Comparison of ENCODE assay signal across 10 mouse cellular contexts in genomic region chr19:4999445-5000140, GRCm38 (mm10). TPM values are rescaled to one million over a fixed set of nuclear protein-coding genes. Genes with fewer than 3 reads are reported as not detected.
DNase-seq lines count a peak whose midpoint lies in the region; ATAC-seq and TF ChIP-seq lines count a peak whose summit lies in the region.
"Had no signal": no experiment of that assay in that cellular context is flagged by ENCODE, and none has a peak within 500 bp of the region (broad histone marks: within the 10 kb centered on the region; RNA-seq: fewer than 3 reads in every experiment).

No protein-coding gene starts in this region.

- no peak for ATAC-seq in hindbrain, embryonic 13.5 days (ENCODE audit: low FRiP score)
- ATAC-seq in hindbrain, embryonic 11.5 days (ENCODE audit: low FRiP score) = no peak

- H3K27ac ChIP-seq in hindbrain, embryonic 13.5 days = no peak overlapping the region
- no peak overlapping the region for H3K27ac ChIP-seq in hindbrain, embryonic 11.5 days (ENCODE audit: low read depth, low read length)
- peak overlapping the region; percentile 63 for H3K27ac ChIP-seq in left cerebral cortex, adult 2 months

- H3K9me3 ChIP-seq in hindbrain, embryonic 13.5 days = no peaks in the 10 kb centered on the region
- H3K9me3 ChIP-seq in hindbrain, embryonic 11.5 days (ENCODE audit: control insufficient read depth, low read length) = no peaks in the 10 kb centered on the region

- intact Hi-C loops in left cerebral cortex, adult 2 months (cut with DNase I) = no loop called here

- H3K27me3 ChIP-seq in hindbrain, embryonic 13.5 days = peaks cover 43% of the 10 kb centered on the region
- H3K27me3 ChIP-seq in hindbrain, embryonic 11.5 days (ENCODE audit: control insufficient read depth, insufficient read depth, low read length) = peaks cover 2% of the 10 kb centered on the region; the same call in 1 of the 2 replicates

- 0 out of 2 replicates have a peak overlapping the region, but pooled peaks have one; percentile 5 for H3K4me2 ChIP-seq in hindbrain, embryonic 13.5 days
- H3K4me2 ChIP-seq in hindbrain, embryonic 11.5 days (replicated peaks; ENCODE audit: low read depth, low read length) = no peak overlapping the region

- TF ChIP-seq CTCF in left cerebral cortex, adult 2 months (IDR thresholded peaks at IDR 0.05) = no peak

- no peak overlapping the region for H3K4me3 ChIP-seq in hindbrain, embryonic 13.5 days
- H3K4me3 ChIP-seq in hindbrain, embryonic 11.5 days (ENCODE audit: low read depth, low read length) = no peak overlapping the region
- no peak overlapping the region for H3K4me3 ChIP-seq in left cerebral cortex, adult 2 months

- no peak for DNase-seq in hindbrain, embryonic 11.5 days (ENCODE audit: low spot score)
- peak; percentile 63 for DNase-seq in right cerebral cortex, postnatal 25 days
- no peak for DNase-seq in right cerebral cortex, postnatal 4 days
- peak in 1 of 2 experiments; percentile 60 for DNase-seq in left cerebral cortex, adult 2 months (ENCODE audit: extremely low spot score in 1 of 2, low spot score in 2 of 2)
- DNase-seq in kidney, adult 8-10 months = no peak
- DNase-seq in embryo, embryonic 10.5 days (ENCODE audit: low spot score) = no peak
- DNase-seq: adrenal gland, adult 2 months had no signal

- H3K4me1 ChIP-seq in hindbrain, embryonic 13.5 days (replicated peaks) = peaks cover 51% of the 10 kb centered on the region
- 0 out of 2 replicates have a peak, but pooled peaks cover 3% of the 10 kb centered on the region for H3K4me1 ChIP-seq in hindbrain, embryonic 11.5 days (replicated peaks; ENCODE audit: control insufficient read depth, insufficient read depth, low read length)

- no peaks in the 10 kb centered on the region for H3K36me3 ChIP-seq in hindbrain, embryonic 13.5 days
- H3K36me3 ChIP-seq in hindbrain, embryonic 11.5 days (ENCODE audit: control insufficient read depth, insufficient read depth, low read length) = no peaks in the 10 kb centered on the region

- no peak overlapping the region for H3K9ac ChIP-seq in hindbrain, embryonic 13.5 days
- H3K9ac ChIP-seq in hindbrain, embryonic 11.5 days (ENCODE audit: low read depth, low read length) = no peak overlapping the region

- 76% methylated on average over 6 of the region's 6 CpGs for WGBS in hindbrain, embryonic 13.5 days
- 72% methylated on average over 6 of the region's 6 CpGs for WGBS in hindbrain, embryonic 11.5 days

RNA-seq across cellular contexts. Expression of gene Npas4, which starts 9.5 kb away (rescaled TPM):
- polyA plus RNA-seq in hindbrain, embryonic 13.5 days (2015; fragmentation: Nextera tagmentation; extraction: Ambion mirVana) = 0.34 and 0.39 TPM in 2 replicates
- polyA plus RNA-seq in hindbrain, embryonic 11.5 days (2014; fragmentation: Nextera tagmentation; extraction: Ambion mirVana) = 0.06 and 0.07 TPM in 2 replicates
- 10 to 100 TPM; 21.7 to 33.7 TPM for total RNA-seq in left cerebral cortex, adult 2 months (2021)
- polyA plus RNA-seq: embryonic facial prominence, embryonic 11.5 days; liver, embryonic 16.5 days had no signal

RNA-seq across cellular contexts. Expression of gene Slc29a2, which starts 24.1 kb away (rescaled TPM):
- polyA plus RNA-seq in hindbrain, embryonic 13.5 days (2015; fragmentation: Nextera tagmentation; extraction: Ambion mirVana) = 10.4 and 11.3 TPM in 2 replicates
- 3.8 and 4.1 TPM in 2 replicates for polyA plus RNA-seq in hindbrain, embryonic 11.5 days (2014; fragmentation: Nextera tagmentation; extraction: Ambion mirVana)
- 10 to 100 TPM; 16.6 to 16.7 TPM for total RNA-seq in left cerebral cortex, adult 2 months (2021)

RNA-seq across cellular contexts. Expression of gene Mrpl11, which starts 37.6 kb away (rescaled TPM):
- 105 and 115 TPM in 2 replicates for polyA plus RNA-seq in hindbrain, embryonic 13.5 days (2015; fragmentation: Nextera tagmentation; extraction: Ambion mirVana)
- polyA plus RNA-seq in hindbrain, embryonic 11.5 days (2014; fragmentation: Nextera tagmentation; extraction: Ambion mirVana) = 153 and 158 TPM in 2 replicates
- total RNA-seq in left cerebral cortex, adult 2 months (2021) = 10 to 100 TPM; 52.7 to 55.3 TPM

RNA-seq across cellular contexts. Expression of gene B4gat1, which starts 39.0 kb away (rescaled TPM):
- 61.2 and 66.0 TPM in 2 replicates for polyA plus RNA-seq in hindbrain, embryonic 13.5 days (2015; fragmentation: Nextera tagmentation; extraction: Ambion mirVana)
- polyA plus RNA-seq in hindbrain, embryonic 11.5 days (2014; fragmentation: Nextera tagmentation; extraction: Ambion mirVana) = 35.4 and 45.2 TPM in 2 replicates
- 100 to 1,000 TPM; 109 to 131 TPM for total RNA-seq in left cerebral cortex, adult 2 months (2021)

RNA-seq across cellular contexts. Expression of gene AC124502.3, which starts 39.1 kb away (rescaled TPM):
- 3.9 and 5.9 TPM in 2 replicates for polyA plus RNA-seq in hindbrain, embryonic 13.5 days (2015; fragmentation: Nextera tagmentation; extraction: Ambion mirVana)
- 0.73 and 2.3 TPM in 2 replicates for polyA plus RNA-seq in hindbrain, embryonic 11.5 days (2014; fragmentation: Nextera tagmentation; extraction: Ambion mirVana)
- 1 to 10 TPM; 4.9 to 5.8 TPM for total RNA-seq in left cerebral cortex, adult 2 months (2021)
